Mouse (Mus musculus) adrenal gland, adult 8-10 months (tissue): ENCODE results near the gene Nanos3. TPM values are rescaled to one million over a fixed set of nuclear protein-coding genes. Genes with fewer than 3 reads are reported as not detected.

Experiments used
- DNase-seq: peaks from one replicate; pipeline ENCODE4 v3.0.0; 2022
- total RNA-seq, 4 experiments: library from RNA; stranded (reverse); gene quantifications; 2 replicates each; pipeline ENCODE4 v1.2.4; 2022

The Nanos3 gene
- total RNA-seq, 4 experiments from 2014 or later, result 0.75 to 2.9 (median 1.2) TPM

- no peak for DNase-seq
Measured at GRCm38 (mm10) chr8:84183261-84184084, 1.5 kb downstream of the Nanos3 start.

GRCm38 (mm10) chr8:84182833-84183232 lies 2.2 kb downstream of the Nanos3 start:
- DNase-seq, result no peak

- no peak for DNase-seq
Measured at GRCm38 (mm10) chr8:84180530-84181190, 4.4 kb downstream of the Nanos3 start.

- no peak for DNase-seq
Measured at GRCm38 (mm10) chr8:84179946-84180345, 5.1 kb downstream of the Nanos3 start.

GRCm38 (mm10) chr8:84178592-84178991 lies 6.4 kb downstream of the Nanos3 start:
- no peak for DNase-seq

- no peak for DNase-seq
Measured at GRCm38 (mm10) chr8:84177405-84177804, 7.6 kb downstream of the Nanos3 start.

- no peak for DNase-seq
Measured at GRCm38 (mm10) chr8:84176560-84176959, 8.5 kb downstream of the Nanos3 start.

GRCm38 (mm10) chr8:84173861-84174260 lies 11.2 kb downstream of the Nanos3 start:
- no peak for DNase-seq

- no peak for DNase-seq
Measured at GRCm38 (mm10) chr8:84170096-84170495, 14.9 kb downstream of the Nanos3 start.

- DNase-seq, result no peak
Measured at GRCm38 (mm10) chr8:84167696-84168095, 17.3 kb downstream of the Nanos3 start.

- no peak for DNase-seq
Measured at GRCm38 (mm10) chr8:84157620-84158019, 27.4 kb downstream of the Nanos3 start.

GRCm38 (mm10) chr8:84149181-84149580 lies 35.8 kb downstream of the Nanos3 start:
- no peak for DNase-seq

- DNase-seq, result no peak
Measured at GRCm38 (mm10) chr8:84148531-84148850, 36.5 kb downstream of the Nanos3 start.

- peak; percentile 95 for DNase-seq
Measured at GRCm38 (mm10) chr8:84147769-84148530, 37.1 kb downstream of the Nanos3 start, which contains the start of the genes Cc2d1a and 4930432K21Rik. TSS of gene Cc2d1a (minus strand) at chr8:84147936. TSS of gene 4930432K21Rik (plus strand) at chr8:84148025.

- no peak for DNase-seq
Measured at GRCm38 (mm10) chr8:84147324-84147766, 37.7 kb downstream of the Nanos3 start.

- DNase-seq, result no peak
Measured at GRCm38 (mm10) chr8:84144636-84145245, 40.3 kb downstream of the Nanos3 start.

- no peak for DNase-seq
Measured at GRCm38 (mm10) chr8:84140838-84141237, 44.2 kb downstream of the Nanos3 start.

- DNase-seq, result no peak
Measured at GRCm38 (mm10) chr8:84137848-84138247, 47.2 kb downstream of the Nanos3 start.

GRCm38 (mm10) chr8:84132225-84132624 lies 52.8 kb downstream of the Nanos3 start:
- DNase-seq, result no peak

GRCm38 (mm10) chr8:84130806-84131205 lies 54.2 kb downstream of the Nanos3 start:
- no peak for DNase-seq

GRCm38 (mm10) chr8:84128277-84128676 lies 56.7 kb downstream of the Nanos3 start:
- no peak for DNase-seq

- no peak for DNase-seq
Measured at GRCm38 (mm10) chr8:84127202-84127901, 57.7 kb downstream of the Nanos3 start.
